Mouse (Mus musculus): ENCODE data around the gene Cenpj. TPM values are rescaled to one million over a fixed set of nuclear protein-coding genes. Genes with fewer than 3 reads are reported as not detected.

The Cenpj gene
- polyA plus RNA-seq, 1 experiment from 2014 or later: 10.7 TPM

GRCm38 (mm10) chr14:56545491-56545890, 29.7 kb downstream of the Cenpj start:
- no peak overlapping the region for H3K4me2 ChIP-seq
- WGBS: 91% methylated on average over 4 of the region's 4 CpGs
- H3K4me1 ChIP-seq (replicated peaks): no peaks in the 10 kb centered on the region
- H3K9me3 ChIP-seq (replicated peaks): no peaks in the 10 kb centered on the region
- no peak for ATAC-seq (ENCODE audit: insufficient number of reproducible peaks, low FRiP score)
- no peaks in the 10 kb centered on the region for H3K27me3 ChIP-seq (replicated peaks)
- H3K4me3 ChIP-seq: no peak overlapping the region
- H3K9ac ChIP-seq: no peak overlapping the region
- no peak overlapping the region for H3K27ac ChIP-seq (ENCODE audit: poor library complexity, severe bottlenecking)
- peaks cover 15% of the 10 kb centered on the region for H3K36me3 ChIP-seq

GRCm38 (mm10) chr14:56544946-56545345, 30.3 kb downstream of the Cenpj start:
- no peak for ATAC-seq (ENCODE audit: insufficient number of reproducible peaks, low FRiP score)
- no peaks in the 10 kb centered on the region for H3K4me1 ChIP-seq (replicated peaks)
- H3K9ac ChIP-seq: no peak overlapping the region
- H3K27me3 ChIP-seq (replicated peaks): no peaks in the 10 kb centered on the region
- H3K4me3 ChIP-seq: no peak overlapping the region
- H3K36me3 ChIP-seq: peaks cover 15% of the 10 kb centered on the region
- no peaks in the 10 kb centered on the region for H3K9me3 ChIP-seq (replicated peaks)
- WGBS: 82% methylated on average over 1 of the region's 1 CpGs
- no peak overlapping the region for H3K27ac ChIP-seq (ENCODE audit: poor library complexity, severe bottlenecking)
- no peak overlapping the region for H3K4me2 ChIP-seq

- WGBS: 83% methylated on average over 2 of the region's 2 CpGs
- no peaks in the 10 kb centered on the region for H3K9me3 ChIP-seq (replicated peaks)
- no peak overlapping the region for H3K4me2 ChIP-seq
- H3K27ac ChIP-seq (ENCODE audit: poor library complexity, severe bottlenecking): no peak overlapping the region
- H3K9ac ChIP-seq: no peak overlapping the region
- H3K4me3 ChIP-seq: no peak overlapping the region
- H3K36me3 ChIP-seq: peaks cover 42% of the 10 kb centered on the region
- no peaks in the 10 kb centered on the region for H3K4me1 ChIP-seq (replicated peaks)
- no peaks in the 10 kb centered on the region for H3K27me3 ChIP-seq (replicated peaks)
- no peak for ATAC-seq (ENCODE audit: insufficient number of reproducible peaks, low FRiP score)
Observed at GRCm38 (mm10) chr14:56530788-56531187, 44.4 kb downstream of the Cenpj start.

GRCm38 (mm10) chr14:56514775-56515174, 60.5 kb downstream of the Cenpj start:
- no peak for ATAC-seq (ENCODE audit: insufficient number of reproducible peaks, low FRiP score)
- Histone ChIP-seq H3K4me3 (no peak overlapping the region), H3K9ac (no peak overlapping the region), H3K9me3 (replicated peaks) (no peaks in the 10 kb centered on the region), H3K36me3 (no peaks in the 10 kb centered on the region), H3K4me2 (no peak overlapping the region), H3K27ac (ENCODE audit: poor library complexity, severe bottlenecking) (no peak overlapping the region), H3K27me3 (replicated peaks) (no peaks in the 10 kb centered on the region), H3K4me1 (replicated peaks) (no peaks in the 10 kb centered on the region)
- WGBS: 77% methylated on average over 2 of the region's 2 CpGs

GRCm38 (mm10) chr14:56512084-56512483, 63.1 kb downstream of the Cenpj start:
- Histone ChIP-seq H3K4me2 (no peak overlapping the region), H3K36me3 (no peaks in the 10 kb centered on the region), H3K27me3 (replicated peaks) (no peaks in the 10 kb centered on the region), H3K9ac (no peak overlapping the region), H3K9me3 (replicated peaks) (no peaks in the 10 kb centered on the region), H3K4me3 (no peak overlapping the region), H3K27ac (ENCODE audit: poor library complexity, severe bottlenecking) (no peak overlapping the region), H3K4me1 (replicated peaks) (no peaks in the 10 kb centered on the region)
- ATAC-seq (ENCODE audit: insufficient number of reproducible peaks, low FRiP score): no peak
- 21% methylated on average over 6 of the region's 6 CpGs for WGBS

- H3K4me2 ChIP-seq: no peak overlapping the region
- no peaks in the 10 kb centered on the region for H3K27me3 ChIP-seq (replicated peaks)
- H3K27ac ChIP-seq (ENCODE audit: poor library complexity, severe bottlenecking): no peak overlapping the region
- H3K9ac ChIP-seq: no peak overlapping the region
- no peaks in the 10 kb centered on the region for H3K4me1 ChIP-seq (replicated peaks)
- no peak overlapping the region for H3K4me3 ChIP-seq
- 38% methylated on average over 3 of the region's 3 CpGs for WGBS
- no peaks in the 10 kb centered on the region for H3K9me3 ChIP-seq (replicated peaks)
- no peaks in the 10 kb centered on the region for H3K36me3 ChIP-seq
- ATAC-seq (ENCODE audit: insufficient number of reproducible peaks, low FRiP score): no peak
Observed at GRCm38 (mm10) chr14:56506743-56507142, 68.5 kb downstream of the Cenpj start.

- Histone ChIP-seq H3K36me3 (no peaks in the 10 kb centered on the region), H3K4me1 (replicated peaks) (no peaks in the 10 kb centered on the region), H3K27ac (ENCODE audit: poor library complexity, severe bottlenecking) (no peak overlapping the region), H3K4me2 (no peak overlapping the region), H3K9ac (no peak overlapping the region), H3K27me3 (replicated peaks) (no peaks in the 10 kb centered on the region), H3K9me3 (replicated peaks) (no peaks in the 10 kb centered on the region), H3K4me3 (no peak overlapping the region)
- 74% methylated on average over 4 of the region's 4 CpGs for WGBS
- ATAC-seq (ENCODE audit: insufficient number of reproducible peaks, low FRiP score): no peak
Observed at GRCm38 (mm10) chr14:56502407-56502806, 72.8 kb downstream of the Cenpj start.

- no peaks in the 10 kb centered on the region for H3K27me3 ChIP-seq (replicated peaks)
- H3K4me1 ChIP-seq (replicated peaks): 0 out of 2 replicates have a peak, but pooled peaks cover 2% of the 10 kb centered on the region
- no peak overlapping the region for H3K9ac ChIP-seq
- H3K36me3 ChIP-seq: no peaks in the 10 kb centered on the region
- H3K27ac ChIP-seq (ENCODE audit: poor library complexity, severe bottlenecking): no peak overlapping the region
- H3K4me2 ChIP-seq: no peak overlapping the region
- H3K9me3 ChIP-seq (replicated peaks): no peaks in the 10 kb centered on the region
- H3K4me3 ChIP-seq: no peak overlapping the region
- ATAC-seq (ENCODE audit: insufficient number of reproducible peaks, low FRiP score): no peak
Observed at GRCm38 (mm10) chr14:56489806-56490205, 85.4 kb downstream of the Cenpj start.

Other genes with a start within 250 kb of the Cenpj start
- gene Atp12a, start 210.4 kb downstream of the Cenpj start, polyA plus RNA-seq (2016; fragmentation: Nextera tagmentation; extraction: Ambion mirVana): not detected in 2 replicates
- gene Rnf17, start 172.8 kb downstream of the Cenpj start, polyA plus RNA-seq (2016; fragmentation: Nextera tagmentation; extraction: Ambion mirVana): 3.9 and 5.5 TPM in 2 replicates
- gene Parp4, start 194 bp upstream of the Cenpj start, polyA plus RNA-seq (2016; fragmentation: Nextera tagmentation; extraction: Ambion mirVana): 9.9 and 12.3 TPM in 2 replicates
- 27.5 and 29.5 TPM in 2 replicates for gene Mphosph8, start 92.8 kb upstream of the Cenpj start, polyA plus RNA-seq (2016; fragmentation: Nextera tagmentation; extraction: Ambion mirVana)
- gene Pspc1, start 202.9 kb upstream of the Cenpj start, polyA plus RNA-seq (2016; fragmentation: Nextera tagmentation; extraction: Ambion mirVana): 29.5 and 37.9 TPM in 2 replicates
- gene Zmym5, start 236.3 kb upstream of the Cenpj start, polyA plus RNA-seq (2016; fragmentation: Nextera tagmentation; extraction: Ambion mirVana): 19.1 and 21.7 TPM in 2 replicates